Mouse (Mus musculus) heart, adult 2 months (tissue): ENCODE data around the gene Kirrel3.

Experiments used
- CTCF ChIP-seq: fragments of 200-600 bp; IDR thresholded peaks from 2 replicates; pipeline ENCODE4 v1.8.1; 2022; ENCODE audit warnings: antibody characterized with exemption, mild to moderate bottlenecking, moderate library complexity
- EP300 ChIP-seq: fragments of 200-500 bp; IDR thresholded peaks from 2 replicates; pipeline ENCODE4 v1.6.1; 2011; ENCODE audit warnings: low read depth, low read length, control low read depth; ENCODE audit not compliant: insufficient read depth
- POLR2A ChIP-seq: fragments of 200-500 bp; IDR thresholded peaks from 2 replicates; pipeline ENCODE4 v1.6.1; 2011; ENCODE audit warnings: mild to moderate bottlenecking, low read depth, low read length, control low read depth; ENCODE audit not compliant: insufficient read depth

- no peak for TF ChIP-seq EP300
- no peak for TF ChIP-seq POLR2A
- TF ChIP-seq CTCF = no peak
These were observed 452.4 kb downstream of the Kirrel3 start for GRCm38 (mm10) chr9:34938140-34938539.
